Mouse (Mus musculus): ENCODE results near the gene Ajuba.

The Ajuba gene

DNA sequence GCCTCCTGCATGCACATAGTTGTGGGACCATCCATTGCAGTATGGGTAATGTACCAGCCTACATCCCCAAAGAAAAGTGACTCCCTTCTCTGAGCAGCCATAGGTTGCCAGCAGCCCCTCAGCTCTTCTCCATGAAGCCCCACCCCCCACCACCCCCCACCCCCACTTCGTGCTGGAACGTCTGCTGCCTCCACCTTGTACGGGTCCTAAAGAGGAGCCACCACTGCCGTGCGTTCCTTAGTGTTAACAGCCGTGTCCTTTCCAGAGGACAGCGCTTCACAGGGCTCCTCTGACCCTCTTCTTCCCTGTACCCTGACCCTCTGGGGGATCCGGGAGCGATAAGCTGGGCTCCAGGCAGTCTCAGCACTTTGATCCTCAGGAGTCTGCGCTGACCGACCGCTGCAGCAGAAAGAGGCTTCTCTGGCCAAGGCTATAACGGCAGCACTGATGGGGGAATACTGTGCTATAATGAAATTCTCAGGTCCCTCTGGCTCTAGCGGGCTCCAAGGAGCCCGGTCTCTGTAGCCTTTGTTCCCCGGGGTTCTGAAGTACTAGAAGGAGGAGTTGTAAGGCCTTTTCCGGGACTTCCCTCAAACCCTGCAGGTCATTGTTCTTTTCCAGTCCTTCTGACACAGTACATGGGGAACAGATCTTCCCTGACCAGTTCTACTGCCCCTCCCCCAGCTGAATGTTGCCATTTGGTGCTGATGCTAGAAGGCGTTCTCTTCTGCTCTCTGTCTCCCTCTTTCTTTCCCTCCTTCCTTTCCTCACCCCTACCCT lies 49.9 kb downstream of the Ajuba start:
- TF ChIP-seq GATA4 (IDR thresholded peaks at IDR 0.05; ENCODE audit: insufficient replicate concordance, low read length), result no peak

- TF ChIP-seq GATA4 (IDR thresholded peaks at IDR 0.05; ENCODE audit: insufficient replicate concordance, low read length), result no peak
These were observed 53.8 kb downstream of the Ajuba start for GRCm38 (mm10) chr14:54523600-54523999.
